Mouse (Mus musculus) small intestine, adult 2 months (tissue): Measurements from ENCODE around the gene Samd14.

Source experiments
- CTCF ChIP-seq: fragments of 200-500 bp; IDR thresholded peaks from 2 replicates; pipeline ENCODE4 v1.5.1; 2012; ENCODE audit warnings: low read depth, mild to moderate bottlenecking, control low read depth, inconsistent platforms, low read length, moderate library complexity, mixed read lengths; ENCODE audit not compliant: insufficient replicate concordance, insufficient read length; ENCODE audit errors: extremely low read depth
- POLR2A ChIP-seq: fragments of 200-500 bp; IDR thresholded peaks from 2 replicates; pipeline ENCODE4 v1.6.1; 2012; ENCODE audit warnings: low read depth, mild to moderate bottlenecking, control low read depth, inconsistent platforms, low read length, moderate library complexity

GRCm38 (mm10) chr11:95037306-95037705 lies 27.6 kb downstream of the Samd14 start:
- TF ChIP-seq CTCF (no peak), POLR2A (no peak)
